Mouse (Mus musculus) forebrain, embryonic 14.5 days (tissue): ENCODE measurements around the gene Anapc16. TPM values are rescaled to one million over a fixed set of nuclear protein-coding genes. Genes with fewer than 3 reads are reported as not detected.
"Not testable (repeated sequence)": the region's sequence is repeated elsewhere in the genome, so short reads cannot be mapped to it uniquely, and the experiment has no call there.

Source experiments
- ATAC-seq: fragments of 200-750 bp; cut with Nextera tagmentation; 2 replicates; pipeline ENCODE4 v1.8.0; 2017; ENCODE audit warnings: mild to moderate bottlenecking, moderate library complexity
- DNase-seq: peaks from one replicate; pipeline ENCODE4 v3.0.0-alpha.2; 2015; ENCODE audit warnings: low spot score
- H3K27ac ChIP-seq: fragments of 300-500 bp; sonication (generic); 2 replicates; pipeline ENCODE4 v1.5.1; 2014; ENCODE audit warnings: low read depth, mild to moderate bottlenecking, control low read depth, low read length, moderate library complexity
- H3K27me3 ChIP-seq: fragments of 300-500 bp; sonication (generic); replicated peaks from 2 replicates; pipeline ENCODE4 v1.6.1; 2014; ENCODE audit warnings: low read length, control low read depth, mixed read lengths; ENCODE audit not compliant: control insufficient read depth, insufficient read depth
- H3K36me3 ChIP-seq: fragments of 300-500 bp; sonication (generic); 2 replicates; pipeline ENCODE4 v1.6.1; 2014; ENCODE audit warnings: low read length, control low read depth; ENCODE audit not compliant: control insufficient read depth, insufficient read depth
- H3K4me1 ChIP-seq: fragments of 300-500 bp; sonication (generic); 2 replicates; pipeline ENCODE4 v1.6.1; 2014; ENCODE audit warnings: antibody characterized with exemption, low read length, control low read depth; ENCODE audit not compliant: control insufficient read depth, insufficient read depth
- H3K4me2 ChIP-seq: fragments of 300-500 bp; sonication (generic); 2 replicates; pipeline ENCODE4 v1.6.1; 2014; ENCODE audit warnings: mild to moderate bottlenecking, control low read depth, low read length
- H3K4me3 ChIP-seq: fragments of 300-500 bp; sonication (generic); 2 replicates; pipeline ENCODE4 v1.5.1; 2014; ENCODE audit warnings: low read depth, low read length, control low read depth
- H3K9ac ChIP-seq: fragments of 300-500 bp; sonication (generic); 2 replicates; pipeline ENCODE4 v1.6.1; 2014; ENCODE audit warnings: mild to moderate bottlenecking, low read length, control low read depth, moderate library complexity
- H3K9me3 ChIP-seq: fragments of 300-500 bp; sonication (generic); replicated peaks from 2 replicates; pipeline ENCODE4 v1.6.1; 2016; ENCODE audit warnings: low read length, control low read depth, mixed read lengths; ENCODE audit not compliant: control insufficient read depth
- WGBS: fragments of 180-500 bp; shearing (Covaris S2); extraction: QIAGEN DNeasy Blood & Tissue Kit; methylation state at CpG from one replicate; pipeline ENCODE4 v1.1.7; 2014; 5-methylcytosine and 5-hydroxymethylcytosine counted together
- polyA plus RNA-seq: library from polyadenylated mRNA; unstranded; fragments of >200 nt; fragmentation: Nextera tagmentation; extraction: Ambion mirVana; gene quantifications from 2 replicates; pipeline ENCODE4 v1.2.1, GENCODE M21; 2014

The Anapc16 gene
- polyA plus RNA-seq, 1 experiment from 2014 or later, result 99.7 TPM

GRCm38 (mm10) chr10:59993813-59994212, 9.1 kb downstream of the Anapc16 start:
- 88% methylated on average over 2 of the region's 3 CpGs for WGBS
- not testable (repeated sequence) for H3K9me3 ChIP-seq, H3K9ac ChIP-seq, DNase-seq, H3K4me3 ChIP-seq, H3K4me1 ChIP-seq, H3K27me3 ChIP-seq, H3K4me2 ChIP-seq, ATAC-seq, H3K27ac ChIP-seq
- peaks cover 53% of the 10 kb centered on the region for H3K36me3 ChIP-seq

GRCm38 (mm10) chr10:59992024-59992423, 10.9 kb downstream of the Anapc16 start:
- H3K27me3 ChIP-seq, result no peaks in the 10 kb centered on the region
- no peak overlapping the region for H3K27ac ChIP-seq
- no peaks in the 10 kb centered on the region for H3K9me3 ChIP-seq
- WGBS, result 89% methylated on average over 8 of the region's 8 CpGs
- peaks cover 71% of the 10 kb centered on the region for H3K36me3 ChIP-seq
- no peak for DNase-seq
- H3K9ac ChIP-seq, result no peak overlapping the region
- no peak overlapping the region for H3K4me3 ChIP-seq
- no peak for ATAC-seq
- H3K4me2 ChIP-seq, result no peak overlapping the region
- H3K4me1 ChIP-seq, result no peaks in the 10 kb centered on the region

- Histone ChIP-seq H3K9ac (no peak overlapping the region), H3K4me1 (no peaks in the 10 kb centered on the region), H3K27me3 (no peaks in the 10 kb centered on the region), H3K27ac (no peak overlapping the region), H3K4me3 (no peak overlapping the region), H3K9me3 (no peaks in the 10 kb centered on the region), H3K36me3 (peaks cover 75% of the 10 kb centered on the region), H3K4me2 (no peak overlapping the region)
- no peak for ATAC-seq
- 91% methylated on average over 9 of the region's 9 CpGs for WGBS
- DNase-seq, result no peak
Measured at GRCm38 (mm10) chr10:59991262-59991880, 11.6 kb downstream of the Anapc16 start.

- H3K9me3 ChIP-seq, result no peaks in the 10 kb centered on the region
- no peak for DNase-seq
- H3K4me3 ChIP-seq, result no peak overlapping the region
- ATAC-seq, result no peak
- WGBS, result 96% methylated on average over 9 of the region's 9 CpGs
- no peaks in the 10 kb centered on the region for H3K4me1 ChIP-seq
- no peaks in the 10 kb centered on the region for H3K27me3 ChIP-seq
- H3K27ac ChIP-seq, result no peak overlapping the region
- no peak overlapping the region for H3K4me2 ChIP-seq
- no peak overlapping the region for H3K9ac ChIP-seq
- peaks cover 73% of the 10 kb centered on the region for H3K36me3 ChIP-seq
Measured at GRCm38 (mm10) chr10:59990393-59990792, 12.5 kb downstream of the Anapc16 start.

GRCm38 (mm10) chr10:59988036-59988435, 14.9 kb downstream of the Anapc16 start:
- no peak overlapping the region for H3K4me3 ChIP-seq
- no peaks in the 10 kb centered on the region for H3K4me1 ChIP-seq
- no peak overlapping the region for H3K4me2 ChIP-seq
- no peak for DNase-seq
- ATAC-seq, result no peak
- 90% methylated on average over 4 of the region's 4 CpGs for WGBS
- H3K36me3 ChIP-seq, result peaks cover 64% of the 10 kb centered on the region
- no peaks in the 10 kb centered on the region for H3K27me3 ChIP-seq
- no peaks in the 10 kb centered on the region for H3K9me3 ChIP-seq
- H3K27ac ChIP-seq, result no peak overlapping the region
- no peak overlapping the region for H3K9ac ChIP-seq

GRCm38 (mm10) chr10:59982379-59982873, 20.5 kb downstream of the Anapc16 start:
- Histone ChIP-seq H3K36me3 (peaks cover 23% of the 10 kb centered on the region), H3K4me1 (peaks cover 13% of the 10 kb centered on the region), H3K4me2 (no peak overlapping the region), H3K9ac (no peak overlapping the region), H3K27ac (no peak overlapping the region), H3K9me3 (no peaks in the 10 kb centered on the region), H3K4me3 (no peak overlapping the region), H3K27me3 (no peaks in the 10 kb centered on the region)
- ATAC-seq (no peak), DNase-seq (no peak)
- 89% methylated on average over 12 of the region's 12 CpGs for WGBS

- Histone ChIP-seq H3K36me3 (peaks cover 16% of the 10 kb centered on the region), H3K27me3 (no peaks in the 10 kb centered on the region), H3K9ac (no peak overlapping the region), H3K4me1 (peaks cover 13% of the 10 kb centered on the region), H3K27ac (no peak overlapping the region), H3K4me3 (no peak overlapping the region), H3K9me3 (no peaks in the 10 kb centered on the region), H3K4me2 (no peak overlapping the region)
- DNase-seq (no peak), ATAC-seq (no peak)
- WGBS, result 89% methylated on average over 9 of the region's 9 CpGs
Measured at GRCm38 (mm10) chr10:59981792-59982191, 21.1 kb downstream of the Anapc16 start.

GRCm38 (mm10) chr10:59981336-59981735, 21.6 kb downstream of the Anapc16 start:
- Histone ChIP-seq H3K36me3 (peaks cover 13% of the 10 kb centered on the region), H3K4me3 (no peak overlapping the region), H3K27me3 (no peaks in the 10 kb centered on the region), H3K9ac (no peak overlapping the region), H3K4me2 (no peak overlapping the region), H3K4me1 (peaks cover 13% of the 10 kb centered on the region), H3K9me3 (no peaks in the 10 kb centered on the region), H3K27ac (no peak overlapping the region)
- DNase-seq (no peak), ATAC-seq (no peak)
- 83% methylated on average over 4 of the region's 4 CpGs for WGBS

GRCm38 (mm10) chr10:59980815-59981244, 22.1 kb downstream of the Anapc16 start:
- H3K9me3 ChIP-seq, result no peaks in the 10 kb centered on the region
- DNase-seq, result no peak
- peaks cover 13% of the 10 kb centered on the region for H3K4me1 ChIP-seq
- H3K36me3 ChIP-seq, result peaks cover 8% of the 10 kb centered on the region; the same call in 1 of the 2 replicates
- no peak for ATAC-seq
- WGBS, result 95% methylated on average over 6 of the region's 6 CpGs
- H3K4me2 ChIP-seq, result no peak overlapping the region
- no peak overlapping the region for H3K4me3 ChIP-seq
- no peaks in the 10 kb centered on the region for H3K27me3 ChIP-seq
- H3K27ac ChIP-seq, result no peak overlapping the region
- no peak overlapping the region for H3K9ac ChIP-seq
